Mouse (Mus musculus): ENCODE data around the gene Gm5244. TPM values are rescaled to one million over a fixed set of nuclear protein-coding genes. Genes with fewer than 3 reads are reported as not detected.

Gm5244 gene
- not detected in 2 replicates for polyA plus RNA-seq (2015; fragmentation: Nextera tagmentation; extraction: Ambion mirVana)

DNA sequence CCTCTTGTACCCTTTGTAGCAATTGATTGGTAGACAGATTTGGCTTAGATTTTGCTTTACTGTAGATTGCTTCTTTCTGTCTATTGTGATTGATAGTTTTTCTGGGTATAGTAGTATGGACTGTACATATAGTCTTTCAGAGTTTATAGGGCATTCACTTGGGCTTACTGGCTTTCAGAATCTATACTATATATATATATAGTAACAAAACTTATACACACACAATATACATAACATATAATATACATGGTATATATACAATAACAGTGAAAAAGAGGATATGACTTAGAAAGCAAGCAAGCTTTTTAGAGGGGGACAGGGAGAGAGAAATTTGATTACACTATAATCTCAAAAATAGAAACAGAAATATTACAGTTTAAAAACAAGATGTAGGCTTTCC lies at the start of gene Gm5244:
Gene Gm5244, plus strand, starts transcription at position 301 of the 400 bp plus-strand sequence.
- Histone ChIP-seq H3K4me2 (replicated peaks) (no peak within 1 kb of the TSS), H3K36me3 (no peaks in the 10 kb centered on the region), H3K4me3 (no peak within 1 kb of the TSS), H3K9ac (no peak within 1 kb of the TSS), H3K27me3 (no peaks in the 10 kb centered on the region), H3K9me3 (no peaks in the 10 kb centered on the region), H3K4me1 (no peaks in the 10 kb centered on the region), H3K27ac (no peak within 1 kb of the TSS)
- ATAC-seq (ENCODE audit: low FRiP score, low read depth), result no peak

DNA sequence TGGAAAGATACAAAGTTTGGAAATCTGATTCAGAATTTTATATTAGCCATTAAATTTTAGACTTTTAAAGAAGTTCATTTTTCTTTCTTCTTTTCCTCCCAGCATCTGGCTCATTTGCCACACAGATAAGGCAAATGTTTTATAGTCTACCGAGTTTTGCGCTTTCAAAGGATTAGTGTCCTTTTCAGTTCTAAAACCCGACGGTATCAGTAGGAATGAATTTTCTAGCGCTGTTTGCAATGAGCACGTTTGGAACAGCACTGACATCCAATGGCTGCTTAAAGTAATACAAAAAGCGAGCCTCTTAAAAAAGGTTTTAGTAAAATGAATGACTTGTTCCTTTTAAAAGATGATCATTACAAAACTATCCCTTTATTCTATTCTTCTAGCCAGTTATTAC lies 49.4 kb upstream of the Gm5244 start:
- peak overlapping the region; percentile 92 for H3K4me3 ChIP-seq
- peak overlapping the region; percentile 98 for H3K27ac ChIP-seq
- no peaks in the 10 kb centered on the region for H3K27me3 ChIP-seq
- H3K9me3 ChIP-seq, result no peaks in the 10 kb centered on the region
- peaks cover 7% of the 10 kb centered on the region; the same call in 1 of the 2 replicates for H3K4me1 ChIP-seq
- ATAC-seq (ENCODE audit: low FRiP score, low read depth), result no peak
- H3K9ac ChIP-seq, result peak overlapping the region; percentile 69
- WGBS, result 1% methylated on average over 7 of the region's 7 CpGs
- H3K36me3 ChIP-seq, result no peaks in the 10 kb centered on the region
- H3K4me2 ChIP-seq (replicated peaks), result peak overlapping the region; percentile 73

DNA sequence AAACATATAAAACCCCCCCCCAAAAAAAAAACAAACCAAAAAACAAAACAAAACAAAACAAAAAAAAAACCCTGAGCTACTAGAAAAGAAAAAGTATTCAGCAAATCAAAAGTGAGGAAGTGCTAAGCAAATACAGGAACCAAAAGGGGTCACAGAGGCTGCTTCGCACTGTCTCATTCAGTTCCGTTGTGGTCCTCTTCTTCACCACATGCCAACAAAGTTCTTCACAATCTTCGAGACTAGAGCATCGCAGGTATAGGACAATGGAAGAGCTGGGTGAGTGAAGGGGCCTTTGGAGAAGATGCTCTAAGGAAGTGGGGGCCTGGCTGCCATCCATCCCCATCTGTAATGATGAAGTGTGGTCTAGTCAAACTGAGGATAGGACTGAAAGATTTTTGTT lies 48.1 kb upstream of the Gm5244 start:
- Histone ChIP-seq H3K27ac (no peak overlapping the region), H3K4me3 (no peak overlapping the region), H3K9ac (no peak overlapping the region), H3K4me2 (replicated peaks) (no peak overlapping the region), H3K4me1 (peaks cover 2% of the 10 kb centered on the region; the same call in 1 of the 2 replicates), H3K9me3 (no peaks in the 10 kb centered on the region), H3K27me3 (no peaks in the 10 kb centered on the region), H3K36me3 (no peaks in the 10 kb centered on the region)
- WGBS, result 79% methylated on average over 4 of the region's 4 CpGs
- no peak for ATAC-seq (ENCODE audit: low FRiP score, low read depth)

DNA sequence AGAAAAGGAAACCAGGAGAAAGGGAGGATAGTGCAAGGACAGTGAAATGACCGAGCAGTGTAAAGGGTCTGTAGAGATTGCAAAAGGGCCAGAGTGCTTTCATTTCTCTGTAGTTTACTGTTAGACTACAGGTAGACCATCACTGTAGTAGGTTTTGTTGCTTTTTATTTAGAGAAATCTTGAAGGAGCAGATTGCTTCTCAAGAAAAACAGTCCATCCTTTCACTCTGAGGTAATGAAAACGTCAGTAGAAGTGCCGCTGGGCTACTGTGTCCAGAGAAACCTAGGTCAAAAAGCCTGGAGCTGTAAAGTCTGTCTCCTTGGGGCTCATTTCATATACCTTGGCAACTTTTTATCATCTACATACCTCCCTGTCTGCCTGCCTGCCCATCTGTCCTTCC lies 47.4 kb upstream of the Gm5244 start:
- no peaks in the 10 kb centered on the region for H3K36me3 ChIP-seq
- 84% methylated on average over 3 of the region's 3 CpGs for WGBS
- no peak for ATAC-seq (ENCODE audit: low FRiP score, low read depth)

DNA sequence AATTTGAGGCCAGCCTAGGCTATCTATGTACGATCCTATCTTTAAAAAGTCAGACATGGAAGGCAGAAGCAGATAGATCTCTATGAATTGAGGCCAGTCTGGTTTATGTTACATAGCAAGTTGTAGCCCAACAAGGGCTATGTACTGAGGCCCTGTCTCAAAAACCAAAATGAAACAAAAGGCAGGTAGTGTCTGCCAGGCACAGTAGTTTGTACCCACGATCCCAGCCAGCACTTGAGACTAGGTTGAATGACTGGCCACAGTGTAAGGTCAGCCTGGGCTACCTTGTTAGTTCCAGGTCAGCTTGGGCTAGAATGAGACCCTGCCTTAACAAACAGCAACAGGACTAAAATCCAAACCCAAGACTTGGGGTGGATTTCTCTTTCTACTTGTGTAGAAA lies 45.9 kb upstream of the Gm5244 start:
- Histone ChIP-seq H3K9me3 (no peaks in the 10 kb centered on the region), H3K4me2 (replicated peaks) (no peak overlapping the region), H3K27ac (no peak overlapping the region), H3K27me3 (no peaks in the 10 kb centered on the region), H3K36me3 (no peaks in the 10 kb centered on the region), H3K4me1 (no peaks in the 10 kb centered on the region), H3K4me3 (no peak overlapping the region), H3K9ac (no peak overlapping the region)
- 82% methylated on average over 2 of the region's 2 CpGs for WGBS
- no peak for ATAC-seq (ENCODE audit: low FRiP score, low read depth)

More for the DNA sequence above, 47.4 kb upstream of the Gm5244 start:
- H3K9me3 ChIP-seq, result no peaks in the 10 kb centered on the region
- H3K27me3 ChIP-seq, result no peaks in the 10 kb centered on the region
- H3K4me3 ChIP-seq, result no peak overlapping the region
- H3K4me1 ChIP-seq, result no peaks in the 10 kb centered on the region
- no peak overlapping the region for H3K4me2 ChIP-seq (replicated peaks)
- no peak overlapping the region for H3K27ac ChIP-seq
- H3K9ac ChIP-seq, result no peak overlapping the region

DNA sequence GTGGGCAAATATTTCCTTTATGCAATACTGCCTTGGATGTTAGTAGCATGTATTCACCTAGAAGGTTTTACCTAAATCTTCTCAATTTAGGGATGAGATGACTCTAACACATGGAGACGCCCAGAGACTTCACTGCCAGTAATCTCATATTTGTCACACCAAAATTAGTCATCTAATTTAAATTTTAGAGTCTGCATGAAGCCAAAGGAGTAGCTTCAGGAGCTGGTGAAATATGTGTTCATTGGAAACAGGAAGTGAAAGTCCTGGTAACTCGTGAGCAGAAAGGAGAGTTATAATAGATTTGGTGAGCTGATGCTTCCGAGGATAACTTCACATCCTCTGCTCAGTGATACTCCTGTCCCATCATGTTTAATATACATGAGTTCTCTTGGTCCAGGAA lies 45.4 kb upstream of the Gm5244 start:
- H3K27me3 ChIP-seq, result no peaks in the 10 kb centered on the region
- H3K4me2 ChIP-seq (replicated peaks), result no peak overlapping the region
- no peaks in the 10 kb centered on the region for H3K9me3 ChIP-seq
- ATAC-seq (ENCODE audit: low FRiP score, low read depth), result no peak
- no peaks in the 10 kb centered on the region for H3K4me1 ChIP-seq
- no peak overlapping the region for H3K27ac ChIP-seq
- H3K4me3 ChIP-seq, result no peak overlapping the region
- no peak overlapping the region for H3K9ac ChIP-seq
- 63% methylated on average over 3 of the region's 3 CpGs for WGBS
- no peaks in the 10 kb centered on the region for H3K36me3 ChIP-seq

DNA sequence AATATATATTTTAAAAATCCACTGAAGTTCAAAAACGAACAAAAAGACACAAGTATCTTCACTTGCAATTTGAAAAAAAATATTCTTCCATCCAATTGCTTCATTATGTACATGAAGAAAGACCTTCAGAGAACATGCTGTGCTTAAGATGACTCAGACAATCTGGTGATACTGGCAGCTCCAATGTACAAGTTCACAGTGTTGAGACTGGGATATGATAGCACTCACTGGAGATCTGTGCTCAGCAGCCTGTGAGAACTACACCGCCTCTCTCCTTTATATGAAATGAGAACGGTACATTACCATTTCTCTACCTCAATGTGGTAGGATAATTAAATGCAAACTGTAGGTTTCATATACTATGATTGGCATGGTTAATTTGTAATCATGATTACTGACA lies 43.7 kb upstream of the Gm5244 start:
- Histone ChIP-seq H3K4me1 (no peaks in the 10 kb centered on the region), H3K9ac (no peak overlapping the region), H3K27me3 (no peaks in the 10 kb centered on the region), H3K36me3 (no peaks in the 10 kb centered on the region), H3K4me2 (replicated peaks) (no peak overlapping the region), H3K9me3 (no peaks in the 10 kb centered on the region), H3K27ac (no peak overlapping the region), H3K4me3 (no peak overlapping the region)
- no peak for ATAC-seq (ENCODE audit: low FRiP score, low read depth)
- 80% methylated on average over 3 of the region's 3 CpGs for WGBS

DNA sequence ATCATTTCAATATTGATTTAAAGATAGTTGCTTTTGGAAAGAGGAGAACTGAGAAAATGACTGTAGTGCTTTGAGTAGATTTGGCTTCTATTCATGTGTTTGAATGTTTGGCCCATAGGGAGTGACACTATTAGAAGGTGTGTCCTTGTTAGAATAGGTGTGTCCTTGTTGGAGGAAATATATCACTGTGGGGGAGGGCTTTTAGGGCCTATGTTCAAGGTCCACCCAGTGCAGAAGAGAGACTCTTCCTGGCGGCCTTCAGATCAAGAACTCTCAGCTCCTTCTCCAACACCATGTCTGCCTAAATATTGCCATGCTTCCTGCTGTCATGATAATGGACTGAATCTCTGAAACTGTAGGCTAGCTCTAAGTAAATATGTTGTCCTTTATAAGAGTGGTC lies 42.2 kb upstream of the Gm5244 start:
- Histone ChIP-seq H3K4me1 (no peaks in the 10 kb centered on the region), H3K4me3 (no peak overlapping the region), H3K4me2 (replicated peaks) (no peak overlapping the region), H3K27me3 (no peaks in the 10 kb centered on the region), H3K27ac (no peak overlapping the region), H3K36me3 (no peaks in the 10 kb centered on the region), H3K9me3 (no peaks in the 10 kb centered on the region), H3K9ac (no peak overlapping the region)
- WGBS, result 77% methylated on average over 1 of the region's 1 CpGs
- ATAC-seq (ENCODE audit: low FRiP score, low read depth), result no peak

DNA sequence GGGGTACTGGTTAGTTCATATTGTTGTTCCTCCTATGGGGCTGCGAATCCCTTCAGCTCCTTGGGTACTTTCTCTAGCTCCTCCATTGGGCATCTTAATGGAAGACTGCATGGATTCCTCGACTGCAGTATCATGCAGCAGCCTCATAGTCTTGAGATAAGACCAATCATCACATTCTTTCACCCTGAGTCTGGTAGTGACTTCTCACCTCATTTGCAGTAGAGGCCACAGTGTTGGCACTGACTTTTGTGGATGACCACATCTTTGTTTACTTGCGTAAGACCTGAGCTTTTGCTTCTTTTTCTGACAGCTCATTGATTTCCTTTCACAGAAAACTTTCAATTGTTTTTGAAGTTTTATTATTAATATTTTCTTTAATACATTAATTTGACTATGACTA lies 40.8 kb upstream of the Gm5244 start:
- Histone ChIP-seq H3K36me3 (no peaks in the 10 kb centered on the region), H3K4me1 (no peaks in the 10 kb centered on the region), H3K27ac (no peak overlapping the region), H3K27me3 (no peaks in the 10 kb centered on the region), H3K9ac (no peak overlapping the region), H3K4me2 (replicated peaks) (no peak overlapping the region), H3K4me3 (no peak overlapping the region), H3K9me3 (no peaks in the 10 kb centered on the region)
- no peak for ATAC-seq (ENCODE audit: low FRiP score, low read depth)
- WGBS, result 82% methylated on average over 3 of the region's 3 CpGs

DNA sequence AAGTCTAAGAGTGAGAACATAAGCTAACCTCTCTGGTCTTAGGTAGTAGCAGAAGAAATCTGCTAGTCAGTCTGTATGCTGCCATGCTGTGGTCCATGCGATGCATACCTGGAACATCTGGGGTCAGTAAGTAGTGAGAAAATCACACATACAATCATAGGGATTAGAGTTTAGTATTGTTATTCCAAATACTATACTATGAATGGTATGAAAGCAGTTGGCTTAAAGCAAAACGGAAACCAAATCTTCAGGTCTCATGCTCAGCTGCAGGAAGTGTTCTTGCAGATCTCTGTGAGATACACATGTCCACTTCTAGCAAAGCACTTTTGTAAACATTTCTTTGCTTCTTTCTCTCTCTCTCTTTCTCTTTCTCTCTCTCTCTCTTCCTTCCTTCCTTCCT lies 40.3 kb upstream of the Gm5244 start:
- H3K4me1 ChIP-seq, result no peaks in the 10 kb centered on the region

DNA sequence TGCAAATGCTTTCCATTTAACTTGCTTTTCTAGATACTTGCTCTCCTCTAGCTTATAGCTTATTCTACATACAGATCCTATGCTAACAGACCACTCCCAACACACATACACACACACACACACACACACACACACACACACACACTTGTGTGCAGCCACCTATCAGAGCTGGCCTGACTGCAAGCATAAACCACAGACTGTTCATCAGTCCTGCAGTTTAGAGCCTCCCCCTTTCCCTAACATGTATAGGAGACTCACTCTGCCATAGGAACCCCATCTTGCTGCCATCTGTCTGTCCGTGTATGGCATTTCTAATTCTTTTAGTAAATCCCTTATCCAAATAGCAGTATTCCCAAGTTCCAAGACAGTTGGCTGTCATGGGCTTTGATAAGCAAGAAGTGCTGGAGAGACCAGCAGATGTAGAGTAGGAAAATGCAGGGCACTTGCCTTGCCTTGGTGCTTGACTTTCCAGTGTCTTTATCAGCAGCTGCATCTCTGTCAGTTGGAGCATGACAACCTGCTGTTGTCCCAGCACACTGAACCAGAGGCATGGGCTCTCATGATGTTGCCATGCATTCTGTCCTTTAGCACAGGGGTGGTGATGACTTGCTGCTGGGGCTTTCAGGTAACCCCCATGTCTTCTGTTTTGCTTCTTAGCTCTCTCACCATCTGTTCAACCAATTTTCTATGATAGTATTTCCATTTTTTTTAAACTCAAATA lies 33.7 kb upstream of the Gm5244 start:
- no peak for ATAC-seq (ENCODE audit: low FRiP score, low read depth)

More for the DNA sequence above, 40.3 kb upstream of the Gm5244 start:
- Histone ChIP-seq H3K9me3 (no peaks in the 10 kb centered on the region), H3K27me3 (no peaks in the 10 kb centered on the region), H3K36me3 (no peaks in the 10 kb centered on the region), H3K9ac (no peak overlapping the region), H3K4me3 (no peak overlapping the region), H3K4me2 (replicated peaks) (no peak overlapping the region), H3K27ac (no peak overlapping the region)
- WGBS, result 76% methylated on average over 2 of the region's 2 CpGs
- ATAC-seq (ENCODE audit: low FRiP score, low read depth), result no peak

DNA sequence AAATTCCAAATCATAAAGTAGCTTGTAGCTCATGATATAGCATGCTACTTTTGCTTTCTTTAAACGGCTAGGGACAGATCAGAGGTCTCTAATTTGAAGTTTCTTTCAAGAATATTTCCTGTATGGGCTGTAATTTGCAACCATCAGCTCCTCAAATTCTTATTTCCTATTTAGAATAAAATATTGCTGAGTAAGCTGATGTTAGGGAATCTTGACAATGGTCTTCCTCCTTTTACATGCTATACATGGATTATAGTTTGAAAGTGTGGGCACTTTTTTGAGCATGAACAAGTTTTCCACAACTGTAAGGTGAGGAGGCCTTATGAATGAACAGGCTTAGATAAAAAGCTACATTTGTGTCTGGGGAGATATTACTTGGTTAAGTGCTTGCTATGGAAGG lies 32.6 kb upstream of the Gm5244 start:
- Histone ChIP-seq H3K4me3 (no peak overlapping the region), H3K27me3 (no peaks in the 10 kb centered on the region), H3K36me3 (no peaks in the 10 kb centered on the region), H3K4me1 (no peaks in the 10 kb centered on the region), H3K27ac (no peak overlapping the region), H3K4me2 (replicated peaks) (no peak overlapping the region), H3K9me3 (no peaks in the 10 kb centered on the region), H3K9ac (no peak overlapping the region)
- no peak for ATAC-seq (ENCODE audit: low FRiP score, low read depth)
- WGBS, result 82% methylated on average over 1 of the region's 1 CpGs

More for the DNA sequence above, 33.7 kb upstream of the Gm5244 start:
- H3K27me3 ChIP-seq, result no peaks in the 10 kb centered on the region
- H3K27ac ChIP-seq, result no peak overlapping the region
- H3K4me2 ChIP-seq (replicated peaks), result no peak overlapping the region
- no peaks in the 10 kb centered on the region for H3K36me3 ChIP-seq
- 66% methylated on average over 1 of the region's 1 CpGs for whole genome bisulfite sequencing
- H3K4me1 ChIP-seq, result no peaks in the 10 kb centered on the region
- no peak overlapping the region for H3K4me3 ChIP-seq
- no peak overlapping the region for H3K9ac ChIP-seq
- no peaks in the 10 kb centered on the region for H3K9me3 ChIP-seq

DNA sequence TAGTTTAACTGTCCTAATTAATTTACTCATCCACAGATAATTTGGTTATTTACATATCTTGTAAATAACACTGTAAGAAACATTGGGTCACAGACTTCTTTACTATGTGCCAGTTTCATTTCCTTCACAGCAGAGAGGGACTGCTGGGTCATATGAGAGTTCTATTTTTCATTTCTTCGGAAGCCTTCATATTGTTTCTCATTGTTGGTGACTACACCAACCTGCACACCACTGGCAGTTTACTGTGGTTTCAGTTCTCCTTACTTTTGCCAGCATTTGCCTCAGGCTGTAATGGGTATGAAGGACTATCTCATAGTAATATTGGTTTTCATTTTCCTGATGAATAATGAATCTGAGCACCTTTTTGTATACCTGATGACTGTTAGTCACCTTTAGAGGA lies 28.0 kb upstream of the Gm5244 start:
- H3K4me1 ChIP-seq, result no peaks in the 10 kb centered on the region
- 89% methylated on average over 1 of the region's 1 CpGs for WGBS
- ATAC-seq (ENCODE audit: low FRiP score, low read depth), result no peak

More for the DNA sequence above, 28.0 kb upstream of the Gm5244 start:
- no peak overlapping the region for H3K9ac ChIP-seq
- H3K36me3 ChIP-seq, result no peaks in the 10 kb centered on the region
- no peak overlapping the region for H3K27ac ChIP-seq
- H3K27me3 ChIP-seq, result no peaks in the 10 kb centered on the region
- H3K4me2 ChIP-seq (replicated peaks), result no peak overlapping the region
- no peaks in the 10 kb centered on the region for H3K9me3 ChIP-seq
- no peak overlapping the region for H3K4me3 ChIP-seq
